Mouse (Mus musculus) MEL-GATA-1-ER (cell line): ENCODE results near the gene Rmdn2.

Source experiments
- DNase-seq: peaks from one replicate; pipeline ENCODE4 v3.0.0-alpha.2; 2012; ENCODE audit warnings: low read depth; ENCODE audit errors: extremely low read depth

Rmdn2 gene

DNA sequence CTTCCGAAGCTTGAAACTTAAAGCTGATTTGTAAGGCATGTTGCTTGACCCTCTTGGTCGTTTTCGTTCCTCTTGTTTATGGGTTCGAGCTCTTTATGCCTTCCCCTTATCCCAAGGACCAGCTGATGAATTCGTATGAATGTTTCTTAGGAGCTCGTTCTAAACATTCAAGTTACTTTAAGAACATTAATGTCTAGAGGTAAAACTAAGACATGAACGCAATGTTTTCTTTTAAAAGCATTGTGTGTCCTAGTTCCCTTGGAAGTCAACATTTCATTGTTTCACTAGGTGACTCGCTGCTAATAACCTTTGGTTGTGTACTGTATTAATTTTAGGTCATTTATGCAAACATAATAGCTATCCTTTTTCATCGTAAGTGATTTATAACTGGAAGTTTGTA lies 4.2 kb downstream of the Rmdn2 start:
- DNase-seq: no peak

GRCm38 (mm10) chr17:79616621-79617020 lies 5.0 kb downstream of the Rmdn2 start:
- DNase-seq: no peak

- DNase-seq: no peak
Measured at GRCm38 (mm10) chr17:79618455-79618854, 6.8 kb downstream of the Rmdn2 start.

GRCm38 (mm10) chr17:79618984-79619383 lies 7.3 kb downstream of the Rmdn2 start:
- no peak for DNase-seq

DNA sequence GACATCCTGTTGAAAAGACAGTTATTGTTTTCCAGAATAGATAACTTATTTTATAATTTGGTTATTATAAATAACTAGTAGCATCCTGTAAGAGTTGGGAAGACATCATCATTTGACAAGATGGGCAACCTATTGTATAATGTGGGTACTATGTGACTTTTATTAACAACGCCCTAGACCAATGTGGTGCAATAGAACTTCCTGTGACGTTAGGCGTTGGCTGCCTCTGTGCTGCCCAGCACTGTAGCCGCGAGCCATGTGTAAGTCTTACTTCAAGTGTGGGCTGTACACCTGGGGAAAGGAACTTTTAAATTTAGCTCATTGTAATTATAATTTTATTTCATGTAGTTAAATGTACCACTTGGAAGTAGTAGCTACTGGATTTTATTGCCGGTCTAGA lies 10.4 kb downstream of the Rmdn2 start:
- no peak for DNase-seq

DNA sequence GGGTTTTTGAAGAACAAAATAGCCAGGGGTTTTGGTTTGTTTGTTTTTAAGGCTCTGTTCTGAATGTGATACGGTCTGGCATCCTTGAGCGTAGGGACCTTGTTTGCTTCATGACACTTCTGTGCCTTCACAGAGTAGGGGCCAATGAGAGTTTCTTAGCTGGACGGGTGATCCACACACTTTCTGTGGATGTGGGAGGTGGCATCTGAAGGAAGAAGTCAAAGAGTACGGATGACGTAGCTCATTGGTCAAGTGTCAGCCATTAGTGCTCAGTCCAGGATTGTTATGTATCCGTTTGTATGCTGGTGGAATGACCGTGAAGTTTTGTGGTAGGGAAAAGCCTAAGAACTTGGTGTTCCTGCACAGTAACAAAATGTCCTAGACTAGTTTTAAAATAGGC lies 10.9 kb downstream of the Rmdn2 start:
- DNase-seq: no peak

DNA sequence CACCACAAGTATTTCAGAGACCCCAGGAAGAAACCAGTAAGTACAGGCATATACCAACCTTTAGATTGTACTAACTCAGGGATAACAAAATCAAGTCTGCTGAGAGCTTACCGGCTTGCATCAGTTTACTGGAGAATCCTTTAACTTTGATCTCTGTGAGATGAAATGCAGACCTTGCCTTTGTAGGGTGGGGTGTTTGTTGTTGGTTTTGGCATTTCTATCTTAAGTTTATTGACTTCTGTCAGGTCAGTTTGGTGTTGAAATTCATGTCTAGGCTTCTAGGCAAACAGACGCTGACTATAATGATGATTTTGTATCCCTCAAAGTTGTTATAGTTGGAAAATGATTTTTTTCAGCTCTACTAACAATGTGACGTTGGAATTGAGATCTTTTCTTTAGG lies 12.2 kb downstream of the Rmdn2 start:
- DNase-seq: no peak

DNA sequence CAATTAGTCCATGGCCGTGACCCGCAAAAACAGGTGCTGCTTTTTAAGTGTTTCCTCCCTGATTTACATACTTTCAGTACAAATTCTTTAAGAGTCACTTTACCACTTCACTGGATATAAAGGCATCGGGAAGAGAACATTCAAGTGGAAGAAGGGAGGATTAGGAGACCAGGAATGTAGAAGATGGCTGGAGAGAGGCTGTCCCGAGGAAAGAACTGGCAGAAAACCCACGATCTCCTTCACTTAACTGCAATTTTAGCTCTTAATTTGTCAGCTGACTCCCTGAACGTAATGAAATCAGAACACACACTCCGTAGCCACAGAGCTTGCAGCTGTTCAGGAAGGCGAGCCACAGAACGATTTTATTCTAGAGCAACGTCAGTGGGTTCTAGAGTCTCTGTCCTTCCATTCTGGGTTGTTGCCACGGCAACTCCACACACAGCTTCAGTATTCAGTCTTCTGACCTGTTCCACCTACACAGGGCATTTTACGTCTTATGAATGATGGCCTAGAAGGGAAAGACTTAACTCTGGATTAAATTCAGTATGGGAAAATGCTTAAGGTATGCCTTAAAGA lies 14.7 kb downstream of the Rmdn2 start:
- no peak for DNase-seq

DNA sequence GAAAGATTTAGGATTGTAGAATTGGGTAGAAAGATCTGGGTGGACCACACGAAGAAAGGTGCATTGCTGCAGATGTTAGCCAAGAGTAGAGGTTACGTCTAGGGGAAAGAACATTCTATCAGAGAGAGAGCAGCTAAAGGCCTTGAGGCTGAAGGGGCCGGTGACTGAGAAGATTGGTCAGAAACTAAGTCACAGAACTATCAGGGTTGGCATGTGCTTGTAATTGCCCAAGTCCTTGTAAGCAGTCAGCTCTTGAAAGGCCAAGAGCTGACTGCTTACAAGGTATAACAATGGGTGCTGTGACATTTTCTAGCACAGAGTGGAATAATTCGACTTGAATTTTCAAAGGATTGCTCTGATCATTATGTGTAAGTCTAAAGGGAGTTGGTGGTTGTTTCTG lies 38.2 kb downstream of the Rmdn2 start:
- no peak for DNase-seq

DNA sequence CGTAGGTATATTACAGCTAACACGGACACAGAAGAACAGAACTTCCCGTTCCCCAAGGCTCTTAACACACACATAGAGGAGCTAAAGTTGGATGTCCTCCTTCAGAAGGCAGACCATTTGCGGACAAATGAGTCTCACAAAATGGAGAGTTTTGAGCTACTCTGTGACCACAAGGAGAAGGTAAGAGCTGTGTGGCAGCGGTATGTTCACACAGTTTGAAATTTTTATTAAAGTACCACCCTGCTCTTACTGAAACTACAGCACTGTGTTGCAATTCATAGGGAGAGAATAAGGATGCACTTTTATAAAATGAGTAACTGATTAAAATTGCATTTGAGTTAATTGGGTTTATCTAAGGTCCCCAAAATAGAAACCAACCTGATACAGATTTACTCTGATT lies 38.6 kb downstream of the Rmdn2 start:
- no peak for DNase-seq

DNA sequence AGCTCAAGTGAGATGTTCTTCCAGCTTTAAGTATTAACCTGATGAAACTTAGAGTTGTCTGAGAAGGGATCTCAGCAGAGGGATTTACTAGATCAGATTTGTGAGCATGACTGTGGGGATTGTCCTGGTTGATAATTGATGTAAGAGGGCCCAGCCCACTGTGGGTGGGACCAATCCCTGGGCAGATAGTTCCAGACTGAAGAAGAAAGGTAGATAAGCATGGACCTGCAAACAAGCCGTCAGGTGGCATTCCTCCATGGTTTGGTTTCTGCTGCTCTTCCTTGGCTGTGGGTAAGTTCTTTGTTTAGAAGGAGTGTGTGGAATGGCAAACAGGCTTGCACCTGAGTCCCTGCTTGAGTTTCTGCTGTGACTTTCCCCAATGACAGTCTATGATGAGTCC lies 41.5 kb downstream of the Rmdn2 start:
- no peak for DNase-seq

DNA sequence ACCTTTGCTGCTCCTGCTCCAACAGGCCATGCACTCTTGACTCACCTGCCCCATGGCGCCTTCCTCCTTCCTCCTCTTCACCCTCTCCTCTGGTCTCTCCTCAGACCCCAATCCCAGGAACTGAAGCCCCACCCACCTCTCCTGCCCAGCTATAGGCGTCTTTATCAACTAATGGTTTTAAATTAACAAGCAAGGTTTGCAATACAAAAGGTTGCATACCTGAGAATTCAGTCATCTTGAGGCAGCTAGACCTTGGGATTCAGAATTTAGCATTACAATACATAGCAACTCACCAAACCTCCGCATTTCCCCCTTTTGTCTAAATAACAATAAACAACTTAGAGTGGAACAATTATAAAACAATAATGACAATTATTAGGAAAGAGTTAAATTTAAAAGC lies 42.5 kb downstream of the Rmdn2 start:
- no peak for DNase-seq

DNA sequence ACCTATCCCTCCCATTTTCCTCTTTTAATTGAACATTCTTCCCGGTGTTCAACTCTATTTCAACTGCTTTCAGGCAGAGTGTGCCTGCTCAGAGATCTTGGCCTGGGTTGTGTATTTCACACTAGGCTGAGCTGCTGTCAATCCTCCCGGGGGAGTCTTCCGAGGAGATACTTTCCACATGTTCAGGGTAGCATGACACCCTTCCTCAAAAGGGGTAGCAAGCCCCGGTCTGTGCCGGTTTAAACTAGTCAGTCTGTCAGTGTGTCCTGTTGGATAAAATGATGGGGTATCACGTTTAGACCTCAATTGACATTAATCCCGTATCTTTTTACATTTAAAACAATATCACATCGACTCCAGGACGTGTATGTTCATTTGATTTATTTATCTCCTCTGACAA lies 46.1 kb downstream of the Rmdn2 start:
- no peak for DNase-seq

DNA sequence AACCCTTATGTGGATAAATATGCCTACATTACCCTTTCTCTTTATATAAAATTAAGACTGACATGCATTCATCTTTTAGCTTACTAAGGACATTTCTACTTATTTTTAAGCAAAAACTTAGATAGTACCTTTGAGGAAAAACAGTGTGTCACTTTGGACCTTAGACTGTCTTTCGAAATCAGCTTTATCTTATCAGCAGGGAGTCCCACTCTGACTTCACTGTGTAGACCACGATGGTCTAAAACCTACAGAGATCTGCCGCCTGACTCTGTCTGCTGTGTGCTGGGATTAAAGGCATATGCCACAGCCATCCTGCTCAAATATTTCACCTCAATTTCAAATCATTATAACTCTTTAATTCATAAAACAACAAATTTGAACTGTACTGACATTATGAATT lies 46.8 kb downstream of the Rmdn2 start:
- no peak for DNase-seq

DNA sequence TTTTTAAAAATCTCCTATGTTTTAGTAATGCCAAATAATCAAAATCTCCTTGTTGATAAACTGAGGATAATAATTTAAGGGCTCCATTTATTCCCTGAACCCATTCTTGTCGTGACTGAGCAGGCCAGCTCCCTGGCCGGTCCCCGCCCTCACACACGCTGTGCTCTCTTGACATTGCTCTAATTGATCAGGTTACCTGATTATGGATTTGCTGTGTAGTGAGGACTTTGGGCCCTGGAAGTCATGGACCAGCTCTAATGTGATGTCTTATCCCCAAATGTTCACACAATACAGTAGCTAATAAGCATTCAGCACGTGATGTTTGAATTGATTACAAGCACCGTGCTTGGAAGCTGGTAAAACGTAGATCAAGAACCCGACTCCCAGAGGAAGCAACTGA lies 47.2 kb downstream of the Rmdn2 start:
- no peak for DNase-seq

DNA sequence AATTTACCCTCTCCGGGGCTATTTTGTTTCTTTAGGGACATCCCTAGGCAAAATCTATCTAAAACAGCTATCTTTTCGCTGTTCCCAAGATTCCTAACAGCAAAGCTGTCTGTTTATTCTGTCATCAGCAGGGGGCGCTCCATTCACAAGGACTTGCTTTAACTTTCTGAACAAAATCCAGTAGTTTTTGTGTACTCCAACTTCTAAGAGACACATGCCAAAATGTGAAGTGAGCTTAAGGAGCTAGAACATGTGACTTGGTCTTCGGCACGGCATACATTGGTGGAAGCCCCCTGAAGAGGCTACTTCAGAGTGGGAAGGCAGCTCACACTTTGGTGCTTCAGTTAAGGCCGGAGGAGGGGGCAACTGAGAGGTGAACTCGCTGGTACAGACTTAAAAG lies 49.7 kb downstream of the Rmdn2 start:
- DNase-seq: peak; percentile 44

DNA sequence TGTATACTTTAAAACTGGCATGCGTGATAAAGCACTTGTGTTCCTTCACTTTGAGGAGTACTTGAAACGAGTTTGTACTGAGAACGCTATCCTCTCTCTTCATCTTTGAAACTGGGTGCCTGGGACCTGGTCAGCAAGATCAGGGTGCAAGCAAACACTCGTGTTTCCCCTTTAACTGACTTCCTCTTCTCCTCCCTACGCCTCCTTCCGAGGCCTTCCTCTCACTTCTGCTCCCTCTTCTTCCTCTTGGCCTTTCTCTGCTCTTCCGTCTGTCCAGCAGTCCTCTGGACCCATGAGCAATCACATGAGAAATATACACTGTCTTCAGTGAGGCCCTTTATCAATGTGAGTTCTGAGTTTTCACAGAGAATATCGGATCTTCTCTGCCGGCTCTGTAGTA lies 50.2 kb downstream of the Rmdn2 start:
- DNase-seq: peak; percentile 23

DNA sequence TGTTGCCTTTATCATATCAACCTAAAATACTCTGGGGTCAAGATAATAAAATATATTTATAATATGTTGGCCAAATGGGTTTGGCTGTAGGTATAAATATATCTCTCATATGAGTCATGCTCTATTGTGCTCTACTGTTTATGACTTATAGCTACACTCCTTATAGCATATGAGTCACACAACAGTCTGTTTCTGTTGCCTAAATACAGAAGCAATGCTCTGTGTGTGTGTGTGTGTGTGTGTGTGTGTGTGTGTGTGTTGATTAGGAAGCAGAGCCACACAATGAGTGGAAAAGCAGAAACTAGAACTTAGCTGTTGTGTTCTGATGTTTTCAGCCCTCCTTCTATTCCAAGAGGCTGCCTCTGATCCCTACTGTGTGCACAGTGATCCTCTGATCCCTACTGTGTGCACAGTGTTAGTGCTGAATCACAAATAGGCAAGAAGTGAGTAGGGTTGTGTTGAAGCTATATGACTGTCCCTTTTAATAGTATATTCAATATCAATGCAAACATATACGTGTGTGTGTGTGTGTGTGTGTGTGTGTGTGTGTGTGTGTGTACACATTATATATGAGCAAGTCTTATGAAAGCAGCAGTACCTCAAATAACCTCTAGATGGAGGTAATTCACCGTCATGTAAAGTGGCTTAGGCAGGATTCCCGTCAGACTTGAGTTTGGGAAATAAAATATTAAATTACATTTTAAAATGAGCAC lies 51.9 kb downstream of the Rmdn2 start:
- DNase-seq: peak; percentile 39

DNA sequence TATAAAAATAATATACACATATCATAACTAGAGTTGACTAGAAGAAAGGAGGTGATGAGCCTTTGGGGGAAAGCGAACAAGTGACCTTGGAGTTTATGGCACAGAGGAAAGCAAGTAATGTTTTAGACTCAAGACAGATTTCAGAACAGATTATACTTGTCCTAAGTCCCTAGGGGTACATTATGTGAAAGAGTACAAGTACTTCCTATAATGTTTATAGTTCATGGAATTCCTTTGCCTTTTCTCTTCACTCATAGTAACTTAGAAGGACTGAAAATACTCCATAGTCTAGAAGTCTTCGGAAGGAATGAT lies 52.4 kb downstream of the Rmdn2 start:
- no peak for DNase-seq

- DNase-seq: no peak
Measured at GRCm38 (mm10) chr17:79670837-79671236, 59.2 kb downstream of the Rmdn2 start.

DNA sequence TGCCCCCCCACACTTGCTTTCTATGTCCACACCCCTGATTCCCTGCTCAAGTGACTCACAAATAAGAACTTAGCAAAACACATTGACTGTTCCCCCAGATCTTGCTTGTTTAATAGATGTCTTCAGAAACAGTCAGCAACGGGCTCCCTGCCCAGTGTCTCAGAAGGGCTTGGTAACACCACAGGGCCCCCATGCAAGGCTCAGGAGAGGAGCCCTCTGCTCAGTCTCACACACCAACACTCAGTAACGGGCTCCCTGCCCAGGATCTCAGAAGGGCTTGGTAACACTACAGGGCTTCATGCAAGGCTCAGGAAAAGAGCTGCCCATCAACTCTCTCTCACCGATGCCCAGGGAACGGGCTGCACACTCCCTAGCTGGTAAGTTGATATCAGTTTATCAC lies 83.4 kb downstream of the Rmdn2 start:
- no peak for DNase-seq

DNA sequence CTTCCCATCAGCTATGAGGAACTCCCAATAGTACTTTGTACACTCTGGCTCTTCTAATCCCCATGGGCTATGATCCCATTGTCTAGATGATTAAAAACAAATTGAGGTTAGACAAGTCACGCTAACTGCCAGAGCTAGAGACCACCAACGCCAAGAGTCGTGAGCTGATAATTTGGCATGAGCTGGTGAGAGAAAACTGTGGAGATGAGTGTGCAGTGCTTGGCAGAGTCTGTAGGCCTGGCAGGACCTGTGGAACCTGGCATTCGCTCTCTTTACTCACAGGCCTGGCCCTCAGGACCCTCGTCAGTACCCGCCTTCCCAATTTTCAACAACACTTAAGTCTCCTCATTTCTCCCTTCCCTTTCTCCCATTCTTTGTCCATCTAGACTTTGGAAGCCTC lies 83.9 kb downstream of the Rmdn2 start:
- no peak for DNase-seq

GRCm38 (mm10) chr17:79699197-79699596 lies 87.5 kb downstream of the Rmdn2 start:
- no peak for DNase-seq

DNA sequence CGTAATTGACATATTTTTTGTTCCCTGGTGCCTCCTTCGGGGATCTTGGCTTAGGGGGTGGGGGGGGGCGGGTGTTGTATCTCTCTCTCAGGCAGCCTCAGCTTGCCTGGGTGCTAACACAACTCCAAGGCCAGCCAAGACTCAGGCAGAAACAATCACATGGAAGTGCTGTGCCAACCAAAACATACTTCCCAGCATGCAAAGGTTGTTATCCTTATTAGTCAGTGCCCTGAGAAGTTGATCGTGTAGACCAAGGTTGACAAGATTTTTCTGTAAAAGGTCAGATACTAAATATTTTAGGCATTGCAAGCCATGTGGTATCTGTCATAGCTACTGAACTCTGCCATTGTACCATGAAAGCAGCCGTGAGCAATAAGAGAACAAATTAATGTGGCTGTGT lies 89.2 kb downstream of the Rmdn2 start:
- no peak for DNase-seq
